Mouse (Mus musculus) G1E (cell line): Measurements from ENCODE around the gene Ccdc163.

Experiments used
- CTCF ChIP-seq: IDR thresholded peaks from 2 replicates; pipeline ENCODE4 v1.5.1; 2012; ENCODE audit warnings: low read depth, low read length, inconsistent platforms, mixed read lengths
- GATA1 ChIP-seq: IDR thresholded peaks from 2 replicates; pipeline ENCODE4 v1.6.1; 2012; ENCODE audit warnings: borderline replicate concordance, low read length, inconsistent platforms, mixed read lengths
- POLR2AphosphoS5 ChIP-seq: IDR thresholded peaks from 2 replicates; pipeline ENCODE4 v1.6.1; 2012; ENCODE audit warnings: low read depth, low read length, inconsistent platforms; ENCODE audit not compliant: insufficient replicate concordance
- TAL1 ChIP-seq: conservative IDR thresholded peaks from 2 replicates; pipeline ENCODE4 v1.6.1; 2012; ENCODE audit warnings: low read depth, low read length, inconsistent platforms, mixed read lengths

DNA sequence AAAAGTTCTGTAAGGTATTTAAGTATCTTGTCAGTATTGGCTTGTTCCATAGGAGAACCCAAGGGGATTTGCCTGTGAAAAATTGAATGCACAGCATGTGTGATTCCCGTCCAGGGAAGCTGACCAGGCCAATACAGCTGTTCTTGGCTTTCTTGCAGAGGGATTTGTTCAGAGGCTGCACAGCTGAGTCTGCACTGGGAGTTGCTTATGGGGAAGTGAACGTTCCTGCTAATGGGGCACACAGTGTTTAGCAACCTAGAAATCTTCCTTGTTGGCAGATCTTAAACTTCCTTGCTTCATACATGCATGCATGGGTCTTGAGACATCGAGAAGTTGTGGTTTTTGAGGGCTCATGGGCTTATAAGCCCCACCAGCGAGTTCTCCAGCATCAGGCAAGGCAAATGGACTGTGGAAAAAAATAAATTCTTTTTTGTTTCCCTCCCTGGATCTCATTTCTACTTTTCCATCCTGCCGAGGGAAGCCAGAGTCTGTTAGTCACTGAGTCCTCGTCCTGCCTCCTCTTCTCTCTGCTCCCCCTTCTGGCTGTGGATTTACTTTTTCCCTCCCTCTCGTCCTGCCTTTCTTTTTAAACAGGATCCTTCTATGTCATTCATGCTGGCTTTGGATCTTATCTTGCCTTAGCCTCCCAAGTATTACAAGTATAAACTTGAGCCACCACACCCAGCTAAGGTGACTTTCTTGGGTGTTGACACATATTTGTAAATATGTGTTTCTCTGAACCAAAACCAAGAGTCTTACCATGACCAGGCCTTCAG lies 79.9 kb downstream of the Ccdc163 start:
- TF ChIP-seq CTCF (no peak), GATA1 (no peak), POLR2AphosphoS5 (no peak), TAL1 (no peak)
